Mouse (Mus musculus): ENCODE data around the gene Ppara. TPM values are rescaled to one million over a fixed set of nuclear protein-coding genes. Genes with fewer than 3 reads are reported as not detected.

The Ppara gene
- polyA plus RNA-seq, 1 experiment from 2014 or later: 2.7 TPM

DNA sequence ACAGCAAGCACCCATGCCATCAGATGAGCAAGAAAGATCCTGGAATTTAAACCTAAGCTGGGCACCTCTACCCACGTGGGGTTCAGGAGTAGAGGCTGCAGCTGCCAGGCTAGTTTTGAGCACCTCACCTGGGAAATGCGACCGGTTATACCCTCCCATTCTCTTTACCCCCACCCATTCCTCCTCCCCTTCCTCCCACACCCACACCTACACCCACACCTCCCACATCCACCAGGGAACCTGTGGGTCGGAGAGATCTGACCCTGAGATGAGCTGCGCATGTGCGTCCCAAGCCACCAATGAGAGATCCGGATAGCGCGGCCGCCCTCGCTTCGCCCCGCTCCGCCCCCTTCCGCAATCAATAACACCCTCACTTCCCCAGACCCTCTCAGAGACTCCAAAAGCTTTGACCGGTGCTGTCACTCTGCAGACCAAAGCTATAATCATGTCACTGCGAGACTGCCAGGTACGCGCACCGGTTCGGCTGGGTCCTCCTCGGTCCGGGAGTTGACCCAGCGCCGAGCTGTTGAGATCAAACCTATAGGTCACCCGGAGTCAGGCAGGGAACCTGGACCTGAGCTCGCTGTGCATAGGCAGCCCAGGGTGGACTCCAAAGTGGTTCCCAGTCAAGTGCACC lies 97.3 kb downstream of the Ppara start, which contains the start of gene Ttc38:
Ttc38 (plus strand) TSS at position 353 of the 637 bp plus-strand sequence.
- ATAC-seq (ENCODE audit: insufficient read depth): peak; percentile 92
- H3K4me2 ChIP-seq: peak within 1 kb of the TSS; percentile 85
- H3K36me3 ChIP-seq (ENCODE audit: insufficient read depth): no peaks in the 10 kb centered on the region
- DNase-seq: peak; percentile 79
- no peaks in the 10 kb centered on the region for H3K4me1 ChIP-seq (ENCODE audit: insufficient read depth)
- H3K27ac ChIP-seq (ENCODE audit: low read depth): peak within 1 kb of the TSS; percentile 36; the same call in 1 of the 2 replicates
- no peaks in the 10 kb centered on the region for H3K9me3 ChIP-seq (ENCODE audit: low read depth, low read length)
- TF ChIP-seq CTCF (IDR thresholded peaks at IDR 0.05; ENCODE audit: low read depth): 0 out of 2 replicates have a peak, but pooled peaks have one; percentile 11
- WGBS: under 1% methylated on average over 27 of the region's 27 CpGs
- H3K4me3 ChIP-seq (ENCODE audit: low read depth, low read length): peak within 1 kb of the TSS; percentile 53
- H3K27me3 ChIP-seq (ENCODE audit: insufficient read depth, low read length): no peaks in the 10 kb centered on the region
- H3K9ac ChIP-seq: peak within 1 kb of the TSS; percentile 52

DNA sequence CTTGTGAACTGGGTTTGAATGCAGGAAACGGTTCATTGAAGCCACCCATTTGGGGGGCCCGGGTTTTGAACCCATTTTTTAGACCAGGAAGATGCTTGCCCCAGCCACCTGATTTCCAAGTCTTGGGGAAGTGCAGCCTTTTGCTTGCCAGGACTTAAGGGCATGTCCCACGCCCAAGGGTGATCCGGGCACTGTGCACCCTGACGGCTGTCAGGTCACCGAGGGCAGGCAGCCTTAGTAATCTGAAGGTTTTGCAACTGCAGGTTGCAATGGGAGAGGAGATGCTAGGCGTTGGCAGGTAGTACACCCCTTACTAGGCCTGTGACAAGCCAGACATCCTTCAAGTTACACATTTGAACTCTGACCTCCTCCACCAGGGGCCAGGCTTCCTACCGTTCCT lies 97.8 kb downstream of the Ppara start:
- H3K4me2 ChIP-seq: peak overlapping the region; percentile 85
- peak overlapping the region; percentile 53 for H3K4me3 ChIP-seq (ENCODE audit: low read depth, low read length)
- ATAC-seq (ENCODE audit: insufficient read depth) (no peak), DNase-seq (no peak)
- no peaks in the 10 kb centered on the region for H3K36me3 ChIP-seq (ENCODE audit: insufficient read depth)
- TF ChIP-seq CTCF (IDR thresholded peaks at IDR 0.05; ENCODE audit: low read depth): no peak
- H3K27ac ChIP-seq (ENCODE audit: low read depth): no peak overlapping the region
- H3K27me3 ChIP-seq (ENCODE audit: insufficient read depth, low read length): no peaks in the 10 kb centered on the region
- peak overlapping the region; percentile 52 for H3K9ac ChIP-seq
- 44% methylated on average over 8 of the region's 8 CpGs for WGBS
- H3K9me3 ChIP-seq (ENCODE audit: low read depth, low read length): no peaks in the 10 kb centered on the region
- no peaks in the 10 kb centered on the region for H3K4me1 ChIP-seq (ENCODE audit: insufficient read depth)

DNA sequence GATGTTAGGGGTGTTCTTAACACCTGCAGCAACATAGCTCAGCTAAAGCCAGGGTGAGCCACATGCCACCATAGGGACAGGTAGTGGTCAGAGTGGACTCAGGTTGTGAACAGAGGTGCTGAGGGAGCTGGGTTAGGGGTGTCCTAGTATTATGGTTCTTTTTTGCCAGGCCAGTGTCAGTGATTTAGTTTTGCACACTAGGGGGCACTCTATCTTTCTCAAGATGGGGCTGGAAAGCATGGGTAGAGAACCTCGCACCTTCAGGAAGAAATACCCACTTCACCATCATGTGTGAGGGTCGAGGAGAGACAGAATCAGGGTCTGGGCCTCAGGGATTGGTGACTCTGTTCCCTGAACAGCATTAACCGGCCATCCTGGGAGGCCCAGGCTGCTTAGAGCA lies 100.6 kb downstream of the Ppara start:
- TF ChIP-seq CTCF (IDR thresholded peaks at IDR 0.05; ENCODE audit: low read depth): peak; percentile 32; the same call in 1 of the 2 replicates

DNA sequence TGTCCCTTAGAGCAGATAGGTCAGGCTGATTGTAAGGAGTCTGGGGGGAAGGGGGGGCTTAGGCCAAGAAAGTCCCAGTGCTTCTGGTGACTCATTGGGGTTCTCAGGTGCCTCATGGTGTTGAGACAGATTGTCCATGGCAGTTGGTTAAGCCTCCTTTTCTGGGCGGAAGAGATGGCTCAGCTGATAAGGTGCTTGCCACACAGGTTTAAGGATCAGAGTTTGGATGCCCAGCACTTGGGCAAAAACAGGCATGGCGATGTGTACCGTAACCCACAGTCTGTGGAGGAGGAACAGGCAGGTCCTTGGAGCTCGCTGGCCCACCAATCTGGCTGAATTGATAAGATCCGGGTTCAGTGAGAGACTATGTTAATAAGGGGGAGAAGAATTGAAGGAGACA lies 102.1 kb downstream of the Ppara start:
- Histone ChIP-seq H3K9ac (no peak overlapping the region), H3K27ac (ENCODE audit: low read depth) (no peak overlapping the region), H3K9me3 (ENCODE audit: low read depth, low read length) (no peaks in the 10 kb centered on the region), H3K4me2 (no peak overlapping the region), H3K4me3 (ENCODE audit: low read depth, low read length) (no peak overlapping the region), H3K4me1 (ENCODE audit: insufficient read depth) (no peaks in the 10 kb centered on the region), H3K36me3 (ENCODE audit: insufficient read depth) (no peaks in the 10 kb centered on the region), H3K27me3 (ENCODE audit: insufficient read depth, low read length) (no peaks in the 10 kb centered on the region)
- ATAC-seq (ENCODE audit: insufficient read depth) (no peak), DNase-seq (no peak)
- WGBS: 91% methylated on average over 5 of the region's 5 CpGs
- no peak for TF ChIP-seq CTCF (IDR thresholded peaks at IDR 0.05; ENCODE audit: low read depth)

More for the DNA sequence above, 100.6 kb downstream of the Ppara start:
- Histone ChIP-seq H3K4me2 (no peak overlapping the region), H3K27ac (ENCODE audit: low read depth) (no peak overlapping the region), H3K9ac (no peak overlapping the region), H3K4me1 (ENCODE audit: insufficient read depth) (no peaks in the 10 kb centered on the region), H3K9me3 (ENCODE audit: low read depth, low read length) (no peaks in the 10 kb centered on the region), H3K27me3 (ENCODE audit: insufficient read depth, low read length) (no peaks in the 10 kb centered on the region), H3K4me3 (ENCODE audit: low read depth, low read length) (no peak overlapping the region), H3K36me3 (ENCODE audit: insufficient read depth) (no peaks in the 10 kb centered on the region)
- ATAC-seq (ENCODE audit: insufficient read depth) (no peak), DNase-seq (no peak)
- WGBS: 47% methylated on average over 3 of the region's 3 CpGs

DNA sequence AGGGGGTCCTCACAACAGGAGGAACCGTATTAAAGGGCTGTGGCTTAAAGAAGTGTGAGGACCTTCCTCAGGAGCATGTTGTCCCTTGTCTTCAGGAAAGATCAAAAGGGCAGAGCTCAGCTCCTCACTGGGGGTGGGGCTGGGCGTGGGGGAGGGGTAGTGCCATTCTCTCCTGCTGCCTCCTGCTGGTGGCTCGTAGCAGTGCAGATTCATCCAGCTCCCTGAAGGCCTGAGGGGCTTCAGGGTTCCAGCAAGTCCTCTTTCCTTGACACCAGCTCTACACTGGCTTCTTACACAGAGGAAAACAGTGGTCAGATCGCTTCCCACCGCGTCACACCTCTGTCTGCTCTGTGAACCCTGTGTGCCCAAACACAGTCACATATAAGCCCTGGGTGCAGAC lies 106.2 kb downstream of the Ppara start:
- H3K9me3 ChIP-seq (ENCODE audit: low read depth, low read length): no peaks in the 10 kb centered on the region
- H3K4me2 ChIP-seq: no peak overlapping the region
- H3K27ac ChIP-seq (ENCODE audit: low read depth): no peak overlapping the region
- ATAC-seq (ENCODE audit: insufficient read depth) (no peak), DNase-seq (no peak)
- WGBS: 28% methylated on average over 6 of the region's 6 CpGs
- H3K9ac ChIP-seq: no peak overlapping the region
- H3K4me3 ChIP-seq (ENCODE audit: low read depth, low read length): no peak overlapping the region
- H3K27me3 ChIP-seq (ENCODE audit: insufficient read depth, low read length): no peaks in the 10 kb centered on the region
- H3K36me3 ChIP-seq (ENCODE audit: insufficient read depth): no peaks in the 10 kb centered on the region
- no peaks in the 10 kb centered on the region for H3K4me1 ChIP-seq (ENCODE audit: insufficient read depth)
- TF ChIP-seq CTCF (IDR thresholded peaks at IDR 0.05; ENCODE audit: low read depth): peak; percentile 63

DNA sequence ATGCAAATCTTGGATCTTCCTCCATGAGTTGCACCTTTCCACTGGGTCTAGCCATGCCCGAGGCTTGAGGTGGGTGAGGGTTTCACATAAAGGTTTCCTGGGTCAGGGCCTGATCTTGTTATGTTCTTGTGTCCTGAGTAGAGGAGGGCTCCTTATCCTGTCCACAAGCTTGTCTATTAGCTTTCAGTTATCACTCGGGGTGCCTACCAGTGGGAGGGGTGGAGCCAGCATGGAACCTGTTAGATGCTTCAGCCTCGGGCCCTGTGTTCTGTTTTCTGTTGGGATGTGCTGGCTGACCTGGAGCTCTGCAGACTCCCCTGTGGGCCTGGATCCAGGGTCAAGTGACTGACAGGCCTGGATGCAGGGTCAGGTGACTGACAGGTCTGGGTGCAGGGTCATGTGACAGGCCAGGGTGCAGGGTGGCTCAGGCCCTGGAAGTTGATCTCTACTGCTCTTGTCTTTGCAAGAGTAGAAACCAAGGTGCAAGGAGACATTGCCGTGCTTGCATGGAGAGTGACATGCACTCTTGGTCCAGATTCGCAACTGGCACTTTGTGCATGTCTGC lies 107.1 kb downstream of the Ppara start:
- ATAC-seq (ENCODE audit: insufficient read depth): no peak
- DNase-seq: no peak
- TF ChIP-seq CTCF (IDR thresholded peaks at IDR 0.05; ENCODE audit: low read depth): no peak
- Histone ChIP-seq H3K4me2 (no peak overlapping the region), H3K27ac (ENCODE audit: low read depth) (no peak overlapping the region), H3K36me3 (ENCODE audit: insufficient read depth) (no peaks in the 10 kb centered on the region), H3K4me3 (ENCODE audit: low read depth, low read length) (no peak overlapping the region), H3K9ac (no peak overlapping the region), H3K27me3 (ENCODE audit: insufficient read depth, low read length) (no peaks in the 10 kb centered on the region), H3K9me3 (ENCODE audit: low read depth, low read length) (no peaks in the 10 kb centered on the region), H3K4me1 (ENCODE audit: insufficient read depth) (no peaks in the 10 kb centered on the region)
- 70% methylated on average over 5 of the region's 5 CpGs for WGBS

DNA sequence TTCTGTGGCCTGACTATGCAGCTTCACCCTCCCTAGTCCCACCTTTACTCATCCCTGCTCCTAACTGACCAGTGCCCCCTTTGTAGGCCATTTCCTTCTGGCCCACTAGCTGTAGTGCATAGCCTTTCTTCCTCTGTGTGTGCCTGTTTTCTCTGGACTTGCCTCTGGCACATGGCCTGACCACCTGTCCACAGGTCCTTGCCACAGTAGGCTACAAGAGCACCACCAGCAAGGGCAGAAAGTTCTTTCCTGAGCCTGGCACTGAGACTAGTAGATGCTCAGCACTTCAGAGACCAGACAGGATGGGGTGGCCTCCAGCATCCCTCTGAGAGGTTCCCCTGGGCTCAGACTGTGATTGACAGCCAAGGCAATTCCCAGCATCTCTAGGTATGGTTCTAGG lies 110.3 kb downstream of the Ppara start:
- ATAC-seq (ENCODE audit: insufficient read depth) (no peak), DNase-seq (no peak)
- H3K4me2 ChIP-seq: no peak overlapping the region
- no peaks in the 10 kb centered on the region for H3K9me3 ChIP-seq (ENCODE audit: low read depth, low read length)
- no peaks in the 10 kb centered on the region for H3K36me3 ChIP-seq (ENCODE audit: insufficient read depth)
- TF ChIP-seq CTCF (IDR thresholded peaks at IDR 0.05; ENCODE audit: low read depth): no peak
- H3K4me1 ChIP-seq (ENCODE audit: insufficient read depth): no peaks in the 10 kb centered on the region
- no peaks in the 10 kb centered on the region for H3K27me3 ChIP-seq (ENCODE audit: insufficient read depth, low read length)
- H3K27ac ChIP-seq (ENCODE audit: low read depth): no peak overlapping the region
- no peak overlapping the region for H3K9ac ChIP-seq
- H3K4me3 ChIP-seq (ENCODE audit: low read depth, low read length): no peak overlapping the region

Measured in lung, embryonic 14.5 days (tissue).